Mouse (Mus musculus): ENCODE data around the gene Idh2. TPM values are rescaled to one million over a fixed set of nuclear protein-coding genes. Genes with fewer than 3 reads are reported as not detected.

The Idh2 gene
- total RNA-seq, 2 experiments from 2014 or later, result 50.8 to 59.1 TPM

Other genes with a start within 250 kb of the Idh2 start
- 10 to 100 TPM; 38.4 to 42.4 TPM for gene Ap3s2, start 194.7 kb downstream of the Idh2 start, total RNA-seq (2021)
- 10 to 100 TPM; 10.4 to 11.0 TPM for gene Arpin, start 180.0 kb downstream of the Idh2 start, total RNA-seq (2021)
- 10 to 100 TPM; 19.6 to 21.2 TPM for gene Zfp710, start 90.6 kb downstream of the Idh2 start, total RNA-seq (2021)
- 10 to 100 TPM; 17.4 to 20.5 TPM for gene Sema4b, start 71.4 kb upstream of the Idh2 start, total RNA-seq (2021)
- gene Cib1, start 117.4 kb upstream of the Idh2 start, total RNA-seq (2021), result 10 to 100 TPM; 18.4 to 19.9 TPM
- 1 to 10 TPM; 5.9 to 6.6 TPM for gene Gdpgp1, start 117.5 kb upstream of the Idh2 start, total RNA-seq (2021)
- 1 to 10 TPM; 1.1 to 2.2 TPM for gene Ttll13, start 131.0 kb upstream of the Idh2 start, total RNA-seq (2021)
- 10 to 100 TPM; 43.5 to 45.1 TPM for gene Ngrn, start 145.8 kb upstream of the Idh2 start, total RNA-seq (2021)
- 10 to 100 TPM; 20.2 to 20.6 TPM for gene Vps33b, start 154.3 kb upstream of the Idh2 start, total RNA-seq (2021)
- 1 to 10 TPM; 1.5 TPM for gene Prc1, start 179.1 kb upstream of the Idh2 start, total RNA-seq (2021)
- 10 to 100 TPM; 15.6 to 16.0 TPM for gene Rccd1, start 209.1 kb upstream of the Idh2 start, total RNA-seq (2021)
- gene Unc45a, start 225.6 kb upstream of the Idh2 start, total RNA-seq (2021), result 10 to 100 TPM; 38.4 to 45.3 TPM
- 10 to 100 TPM; 47.1 to 50.5 TPM for gene Hddc3, start 227.7 kb upstream of the Idh2 start, total RNA-seq (2021)